Mouse (Mus musculus): Measurements from ENCODE around the gene Rab25.
A peak's percentile ranks its signal among the peaks of the same experiment; 100 is the strongest.

The Rab25 gene

DNA sequence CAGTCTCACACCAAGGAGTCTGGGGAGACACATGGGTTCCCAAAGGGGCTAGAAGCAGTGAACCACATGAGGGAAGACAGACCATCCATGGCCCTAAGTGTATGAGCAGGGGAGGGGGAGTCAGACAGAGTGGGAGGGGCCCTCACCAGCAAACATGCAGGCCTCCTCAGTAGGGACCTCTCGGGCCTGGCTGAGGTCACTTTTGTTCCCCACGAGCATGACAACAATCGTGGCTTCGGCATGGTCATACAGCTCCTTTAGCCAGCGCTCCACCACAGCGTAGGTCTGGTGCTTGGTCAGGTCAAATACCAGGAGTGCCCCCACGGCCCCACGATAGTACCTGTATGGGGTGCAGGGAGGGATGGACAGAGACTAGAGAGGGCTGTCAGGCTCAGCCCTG is 4.9 kb downstream of the Rab25 start:
- no peak for DNase-seq (ENCODE audit: extremely low read depth, insufficient read length, low spot score)

DNA sequence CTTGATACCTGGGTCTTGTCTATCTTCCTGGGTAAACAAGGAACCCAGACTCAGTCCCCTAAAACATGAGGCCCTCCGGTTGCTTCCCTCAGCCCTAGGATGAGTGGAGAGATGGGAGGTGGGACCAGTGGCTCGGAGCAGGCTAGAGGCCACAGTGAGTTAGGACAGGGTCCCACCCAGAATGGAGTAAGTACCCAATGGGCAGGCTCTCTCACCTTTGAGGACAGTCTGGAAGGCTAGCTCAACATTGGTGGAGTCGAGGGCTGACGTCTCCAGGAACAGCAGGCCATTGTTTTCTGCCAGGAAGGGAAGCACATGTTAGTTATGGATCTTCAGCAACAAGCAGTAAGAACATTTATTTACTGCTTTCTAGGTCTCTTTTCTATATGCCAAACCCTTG is 5.6 kb downstream of the Rab25 start:
- DNase-seq (ENCODE audit: extremely low read depth, insufficient read length, low spot score): no peak

DNA sequence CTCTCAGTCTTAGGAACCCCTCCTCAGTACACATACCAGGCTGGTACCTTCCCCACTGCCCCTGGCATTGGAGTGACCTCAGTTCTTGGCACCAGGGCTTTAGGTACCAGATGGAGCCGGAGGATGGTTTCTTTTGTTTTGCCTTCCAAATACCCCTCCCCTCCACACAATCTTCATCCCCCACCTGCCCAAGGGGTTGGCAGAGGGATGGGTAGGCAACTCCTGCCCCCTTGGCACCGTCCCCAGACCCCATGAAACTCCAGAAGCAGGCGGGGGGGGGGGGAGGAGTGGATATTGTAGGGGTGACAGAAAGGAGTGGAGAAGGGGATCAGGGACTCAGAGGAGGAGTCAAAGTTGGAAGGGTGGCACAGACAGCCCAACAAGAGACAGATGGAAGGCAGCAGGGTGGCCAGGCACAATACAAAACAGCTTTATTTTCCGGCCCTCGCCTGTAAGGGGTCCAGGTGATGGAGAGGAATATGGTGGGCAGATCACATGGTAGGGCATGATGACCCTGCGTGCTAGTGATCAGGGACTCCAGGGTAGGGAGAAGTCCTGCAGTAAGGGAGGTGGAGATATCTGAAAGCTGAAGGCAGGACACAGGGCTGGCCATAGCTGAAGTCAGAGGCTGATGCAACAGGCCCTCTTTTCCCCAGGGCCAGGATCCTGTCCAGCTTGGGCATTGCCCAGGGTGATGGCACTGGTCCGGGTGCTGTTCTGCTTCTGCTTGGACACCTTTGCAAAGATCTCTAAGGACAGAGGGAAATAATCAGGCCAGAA is 6.3 kb downstream of the Rab25 start:
- DNase-seq (ENCODE audit: extremely low read depth, insufficient read length, low spot score): no peak

DNA sequence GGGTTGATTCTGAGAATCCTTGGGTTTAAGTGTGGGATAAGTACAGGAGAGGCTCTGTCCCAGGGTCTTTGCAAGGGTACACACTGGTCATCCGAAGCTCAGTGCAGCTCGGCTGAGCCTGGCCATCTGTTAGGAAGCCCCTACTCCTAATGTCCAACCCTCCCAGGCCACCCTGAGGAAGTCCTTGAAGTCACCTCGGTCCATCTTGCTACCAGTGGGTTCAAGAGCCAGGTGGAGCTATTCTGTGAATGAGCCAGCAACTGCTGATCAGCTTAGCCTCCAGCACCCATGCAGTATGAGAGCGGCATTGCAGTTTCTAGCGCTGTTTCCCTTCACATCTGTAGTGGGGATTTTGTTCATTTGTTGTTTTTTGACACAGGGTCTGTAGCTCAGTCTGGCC is 8.0 kb downstream of the Rab25 start:
- DNase-seq (ENCODE audit: extremely low read depth, insufficient read length, low spot score): no peak

DNA sequence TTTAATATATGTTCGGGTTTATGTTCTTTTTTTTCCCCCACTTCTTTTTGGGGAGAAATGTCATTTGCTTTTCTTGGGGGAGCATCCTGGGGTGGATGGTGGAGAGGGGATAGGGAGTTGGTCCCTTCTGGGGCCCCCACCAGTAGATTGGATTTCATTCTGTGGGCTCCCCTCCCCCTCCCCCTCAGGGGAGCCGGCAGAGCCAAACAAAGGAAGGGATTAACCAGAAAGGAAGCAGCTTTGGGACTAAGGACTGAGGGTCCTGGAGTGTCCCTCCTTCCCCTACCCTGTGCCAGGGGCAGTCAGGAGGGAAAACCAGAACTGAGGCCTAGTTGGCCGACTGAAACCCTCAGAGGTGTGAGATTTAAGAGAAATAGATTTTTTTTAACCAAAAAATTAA is 8.7 kb downstream of the Rab25 start:
- no peak for DNase-seq (ENCODE audit: extremely low read depth, insufficient read length, low spot score)

DNA sequence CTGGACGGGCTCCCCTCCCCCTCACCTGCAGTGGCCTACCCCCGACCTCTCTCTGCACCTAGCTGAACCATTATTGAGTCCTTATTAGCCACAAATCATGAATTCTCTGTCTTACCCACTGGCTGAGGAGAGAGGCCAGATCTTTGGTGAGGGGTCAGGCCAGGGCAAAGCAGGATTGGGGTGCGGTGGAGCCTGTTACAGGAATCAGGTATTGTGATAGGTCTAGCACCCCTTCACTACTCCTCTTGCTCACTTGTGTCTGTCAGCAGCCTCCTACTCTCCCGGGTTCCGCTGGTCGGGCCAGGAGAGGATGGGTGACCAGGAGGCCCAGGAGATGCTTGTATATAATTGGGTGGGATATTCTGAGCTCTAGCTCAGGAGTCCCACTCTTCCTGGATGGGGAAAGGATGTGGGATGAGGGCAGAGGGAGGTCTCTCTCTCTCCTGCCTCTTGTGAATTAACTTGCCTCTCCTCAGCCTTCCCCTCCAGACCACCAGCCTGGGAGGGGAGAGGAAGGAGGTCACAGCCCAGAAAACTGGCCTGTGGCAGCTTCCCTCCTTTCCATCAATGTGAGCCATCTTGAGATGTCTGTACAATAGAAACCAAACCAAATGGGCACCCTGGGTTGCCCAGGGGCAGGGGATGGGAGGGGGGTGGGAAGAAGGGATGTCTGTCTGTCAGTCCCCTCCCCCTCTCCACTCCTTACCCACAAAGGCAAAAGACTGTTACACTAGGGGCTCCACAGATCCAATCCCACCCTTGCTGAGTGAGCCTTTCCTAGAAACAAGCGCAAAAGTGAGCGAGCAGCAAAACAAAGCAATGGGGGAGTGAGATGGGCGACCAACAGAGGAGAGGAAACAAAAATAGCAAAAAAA is 9.6 kb downstream of the Rab25 start:
- DNase-seq (ENCODE audit: extremely low read depth, insufficient read length, low spot score): no peak

DNA sequence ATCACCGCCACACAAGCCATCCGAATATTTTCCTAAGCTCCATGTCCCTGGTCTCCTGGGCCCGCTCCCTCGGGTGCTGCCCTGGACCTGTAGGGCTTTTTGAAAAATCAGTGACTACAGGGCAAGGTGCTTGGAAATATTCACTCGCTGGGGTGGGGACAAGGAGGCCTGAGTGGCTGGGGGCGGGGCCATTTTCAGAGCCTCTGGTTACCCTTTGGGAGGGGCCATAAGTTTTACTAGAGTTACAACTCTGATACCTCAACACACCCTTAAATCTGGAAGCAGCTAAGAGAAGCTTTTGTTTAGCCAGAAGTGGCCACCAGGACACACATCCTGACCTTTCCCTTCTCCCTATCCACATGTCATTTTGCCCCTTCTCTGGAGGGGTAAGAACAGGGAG is 11.0 kb downstream of the Rab25 start:
- DNase-seq (ENCODE audit: extremely low read depth, insufficient read length, low spot score): no peak

DNA sequence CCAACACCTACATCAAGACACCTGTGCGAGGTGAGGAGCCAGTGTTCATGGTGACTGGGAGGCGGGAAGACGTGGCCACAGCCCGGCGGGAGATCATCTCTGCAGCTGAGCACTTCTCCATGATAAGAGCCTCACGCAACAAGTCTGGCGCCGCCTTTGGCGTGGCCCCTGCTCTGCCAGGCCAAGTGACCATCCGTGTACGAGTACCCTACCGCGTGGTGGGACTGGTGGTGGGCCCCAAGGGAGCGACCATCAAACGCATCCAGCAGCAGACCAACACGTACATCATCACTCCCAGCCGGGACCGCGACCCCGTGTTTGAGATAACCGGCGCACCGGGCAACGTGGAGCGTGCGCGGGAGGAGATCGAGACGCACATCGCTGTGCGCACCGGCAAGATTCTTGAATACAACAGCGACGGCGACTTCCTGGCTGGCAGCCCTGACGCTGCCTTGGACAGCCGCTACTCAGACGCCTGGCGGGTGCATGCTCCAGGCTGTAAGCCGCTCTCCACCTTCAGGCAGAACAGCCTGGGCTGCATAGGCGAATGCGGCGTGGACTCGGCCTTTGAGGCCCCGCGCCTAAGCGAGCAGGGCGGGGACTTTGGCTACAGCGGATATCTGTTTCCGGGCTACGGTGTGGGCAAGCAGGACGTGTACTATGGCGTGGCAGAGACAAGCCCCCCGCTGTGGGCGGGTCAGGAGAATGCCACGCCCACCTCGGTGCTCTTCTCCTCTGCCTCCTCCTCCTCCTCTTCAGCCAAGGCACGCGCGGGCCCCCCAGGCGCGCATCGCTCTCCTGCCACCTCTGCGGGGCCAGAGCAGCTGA is 11.8 kb downstream of the Rab25 start:
- no peak for DNase-seq (ENCODE audit: extremely low read depth, insufficient read length, low spot score)

DNA sequence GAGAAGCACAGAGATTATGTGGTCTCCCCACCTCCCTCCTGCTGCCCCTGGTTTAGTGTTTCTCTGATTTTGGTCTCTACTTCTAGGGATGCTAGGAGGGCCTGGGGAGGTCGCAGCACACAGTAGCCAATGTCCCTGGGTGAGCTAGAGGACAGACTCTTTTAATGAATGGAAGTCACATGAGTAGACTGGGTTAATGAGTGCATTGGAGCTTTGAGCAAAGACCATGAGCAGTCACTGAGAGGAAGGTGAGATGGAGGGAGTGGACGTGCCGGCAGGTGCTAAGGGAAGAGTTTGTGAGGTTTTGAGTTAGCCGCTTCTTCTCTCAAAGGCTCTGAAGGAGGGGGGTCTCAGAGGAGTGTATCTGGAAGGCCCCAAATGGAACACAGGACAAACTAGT is 12.6 kb downstream of the Rab25 start:
- no peak for DNase-seq (ENCODE audit: extremely low read depth, insufficient read length, low spot score)

DNA sequence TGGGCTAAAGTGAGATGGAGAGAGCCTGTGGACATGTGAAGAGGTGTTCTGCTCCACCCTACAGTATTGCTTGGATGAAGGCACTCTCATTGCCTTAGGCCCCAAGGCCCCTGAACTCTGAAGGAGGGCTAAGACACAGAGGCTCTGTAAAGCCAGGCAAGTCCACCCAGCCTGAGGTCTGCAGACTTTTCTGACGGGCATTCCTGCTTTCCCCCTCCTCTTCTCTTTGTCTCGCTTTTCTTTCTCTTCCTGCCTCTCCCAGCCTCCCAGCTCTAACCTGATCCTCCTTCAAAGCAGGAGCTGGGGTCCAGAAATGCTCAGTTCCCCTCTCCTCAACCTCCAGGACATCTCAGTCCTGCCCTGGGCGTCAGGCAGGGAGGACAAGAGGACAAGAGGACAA is 13.1 kb downstream of the Rab25 start:
- no peak for DNase-seq (ENCODE audit: extremely low read depth, insufficient read length, low spot score)

DNA sequence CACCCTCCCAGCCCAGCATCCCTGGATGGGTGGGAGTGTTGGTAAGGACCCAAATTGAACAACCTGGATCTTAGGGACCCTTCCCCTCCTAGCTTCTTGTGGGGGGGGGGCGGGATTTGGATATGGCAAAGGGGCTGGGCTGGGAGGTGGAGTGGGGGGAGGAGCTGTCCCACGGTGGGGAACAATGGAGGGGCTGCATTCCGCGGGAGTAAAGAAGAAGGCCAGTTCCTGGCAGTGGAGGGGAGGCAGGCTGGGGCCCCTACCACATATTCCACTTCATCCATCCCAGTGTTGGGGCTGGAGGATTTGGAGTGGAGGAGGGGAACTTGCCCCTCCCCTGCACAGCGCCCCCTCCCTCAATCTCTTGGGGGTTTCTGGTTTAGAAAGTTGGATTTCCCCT is 14.4 kb downstream of the Rab25 start:
- DNase-seq (ENCODE audit: extremely low read depth, insufficient read length, low spot score): no peak

DNA sequence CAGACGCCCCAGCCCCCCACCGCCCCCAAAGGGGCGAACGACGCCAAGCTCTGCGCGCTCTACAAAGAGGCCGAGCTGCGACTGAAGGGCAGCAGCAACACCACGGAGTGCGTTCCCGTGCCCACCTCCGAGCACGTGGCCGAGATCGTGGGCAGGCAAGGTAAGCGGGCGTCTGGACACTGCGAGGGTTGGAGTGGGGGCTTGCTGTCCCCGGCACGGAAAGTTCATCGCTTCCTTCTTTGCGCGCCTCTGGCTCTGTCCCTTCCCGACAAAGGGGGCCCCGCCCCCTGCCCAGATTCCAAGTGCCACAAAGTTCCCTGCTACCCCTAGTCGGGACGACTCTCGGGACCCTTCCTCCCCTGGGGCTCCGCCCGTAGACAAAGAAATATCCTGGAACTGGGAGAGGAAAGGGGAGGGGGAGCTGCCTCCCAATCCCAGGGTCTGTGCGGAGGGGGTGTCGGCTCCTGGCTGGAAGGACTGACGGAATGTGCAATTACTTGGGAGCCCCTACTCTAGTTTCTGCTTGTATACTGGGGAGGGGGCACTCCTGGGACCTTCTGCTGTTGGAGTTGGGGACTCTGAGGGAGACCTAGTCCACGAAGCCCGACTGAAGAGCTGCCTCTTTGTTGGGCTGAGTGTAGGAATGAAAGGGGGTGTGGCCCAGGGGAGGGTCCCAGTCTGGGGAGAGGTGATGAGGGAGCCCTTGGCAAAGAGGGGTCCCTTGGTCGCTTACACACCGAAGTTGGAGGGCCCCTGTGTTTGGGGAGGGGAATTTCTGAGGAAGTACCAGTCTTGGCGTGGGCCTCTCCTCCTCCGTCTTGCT is 15.2 kb downstream of the Rab25 start:
- no peak for DNase-seq (ENCODE audit: extremely low read depth, insufficient read length, low spot score)

DNA sequence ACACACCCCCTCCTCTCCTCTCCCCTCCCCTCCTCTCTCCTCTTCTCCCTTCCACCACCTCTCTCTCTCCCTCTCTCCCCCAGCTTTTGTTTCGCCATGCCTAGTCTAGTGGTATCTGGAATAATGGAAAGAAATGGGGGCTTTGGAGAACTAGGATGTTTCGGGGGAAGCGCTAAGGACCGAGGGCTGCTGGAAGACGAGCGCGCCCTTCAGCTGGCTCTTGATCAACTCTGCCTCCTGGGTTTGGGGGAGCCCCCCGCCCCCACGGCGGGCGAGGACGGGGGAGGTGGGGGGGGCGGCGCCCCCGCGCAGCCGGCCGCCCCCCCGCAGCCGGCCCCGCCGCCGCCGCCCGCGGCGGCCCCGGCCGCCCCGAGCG is 15.8 kb downstream of the Rab25 start, which contains the start of gene Mex3a:
TSS of gene Mex3a (plus strand) at position 97 of the 376 bp plus-strand sequence.
- no peak for DNase-seq (ENCODE audit: extremely low read depth, insufficient read length, low spot score)

DNA sequence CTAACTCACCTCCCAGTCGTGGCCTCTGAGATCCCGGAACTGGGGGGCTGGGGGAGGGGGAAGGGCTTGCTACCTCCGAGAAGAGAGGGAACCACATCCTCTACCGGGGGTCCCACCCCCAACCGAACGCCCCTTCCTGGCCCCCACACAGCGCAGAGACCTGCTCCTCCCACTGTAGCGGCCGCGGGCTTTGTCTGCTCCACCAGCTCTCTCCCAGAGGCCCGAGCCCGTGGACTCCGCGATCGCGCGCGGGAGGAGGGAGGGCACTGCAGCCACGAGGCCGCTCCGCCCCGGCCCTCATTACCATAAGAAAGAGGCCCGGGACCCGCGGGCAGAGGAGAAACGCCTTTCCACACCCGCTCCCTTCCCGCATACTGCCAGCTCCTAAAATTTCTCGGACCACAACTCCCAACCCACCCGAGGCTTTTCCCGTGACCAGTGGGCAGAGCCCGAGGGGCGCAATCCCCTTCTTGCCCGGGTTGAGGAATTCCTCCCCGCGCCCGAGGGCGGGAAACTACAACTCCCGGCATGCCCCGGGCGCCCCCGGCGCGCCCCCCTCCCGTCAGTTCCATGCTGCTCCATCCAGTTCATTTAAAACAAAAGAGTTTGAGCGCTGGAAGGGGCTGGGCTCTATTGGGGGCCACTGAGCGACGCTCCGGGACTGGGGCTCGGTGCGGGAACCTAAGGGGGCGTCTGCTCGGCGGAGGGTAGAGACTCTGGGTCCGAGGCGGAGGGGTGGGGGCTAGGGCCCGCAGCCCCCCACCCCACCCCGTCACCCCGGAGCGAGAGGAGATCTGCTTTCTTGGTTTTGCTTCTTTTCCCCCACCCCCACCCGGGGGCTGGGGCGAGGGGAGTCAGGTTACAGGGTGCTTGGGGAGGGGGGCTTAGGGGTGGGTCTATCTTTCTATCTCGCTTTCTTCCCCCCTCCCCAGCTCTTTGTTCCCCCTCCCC is 16.5 kb downstream of the Rab25 start:
- peak; percentile 92 for DNase-seq (ENCODE audit: extremely low read depth, insufficient read length, low spot score)

DNA sequence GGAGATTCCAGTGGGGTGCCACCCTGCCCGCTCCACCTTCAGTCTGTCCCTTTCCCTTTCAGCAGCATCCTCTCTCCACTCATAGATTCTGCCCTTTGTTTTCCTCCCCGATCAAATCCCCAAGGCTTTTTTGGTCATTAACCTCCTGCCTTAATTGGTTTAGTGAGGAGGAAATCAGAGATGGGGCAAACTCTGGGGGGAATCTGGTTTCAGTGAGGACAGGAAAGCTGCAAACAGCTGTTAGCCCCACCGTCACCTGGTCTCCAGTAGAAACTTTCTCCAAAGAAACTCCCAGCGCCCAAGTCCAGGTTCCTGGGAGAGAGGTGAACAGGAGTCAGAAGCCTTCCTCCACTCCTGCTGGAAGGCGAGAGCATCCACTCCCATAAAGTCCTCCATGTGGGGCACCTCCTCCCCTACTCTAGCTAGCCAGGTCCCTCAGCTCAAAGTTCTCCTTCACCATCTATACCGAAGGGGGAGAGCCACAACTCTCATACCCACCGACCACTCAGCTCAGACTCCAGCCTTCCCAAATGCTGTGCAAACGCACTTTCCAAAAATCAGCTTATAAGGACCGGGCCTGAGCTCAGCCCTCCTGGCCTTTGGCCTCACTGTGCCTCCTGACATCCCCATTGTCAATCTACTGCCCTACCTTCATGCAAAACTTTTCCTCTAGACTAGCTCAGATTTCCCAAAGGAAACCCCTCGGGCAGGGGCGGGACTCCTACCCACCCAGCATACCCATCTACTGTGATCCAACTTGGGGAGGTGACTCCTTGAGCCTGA is 17.8 kb downstream of the Rab25 start:
- DNase-seq (ENCODE audit: extremely low read depth, insufficient read length, low spot score): no peak

DNA sequence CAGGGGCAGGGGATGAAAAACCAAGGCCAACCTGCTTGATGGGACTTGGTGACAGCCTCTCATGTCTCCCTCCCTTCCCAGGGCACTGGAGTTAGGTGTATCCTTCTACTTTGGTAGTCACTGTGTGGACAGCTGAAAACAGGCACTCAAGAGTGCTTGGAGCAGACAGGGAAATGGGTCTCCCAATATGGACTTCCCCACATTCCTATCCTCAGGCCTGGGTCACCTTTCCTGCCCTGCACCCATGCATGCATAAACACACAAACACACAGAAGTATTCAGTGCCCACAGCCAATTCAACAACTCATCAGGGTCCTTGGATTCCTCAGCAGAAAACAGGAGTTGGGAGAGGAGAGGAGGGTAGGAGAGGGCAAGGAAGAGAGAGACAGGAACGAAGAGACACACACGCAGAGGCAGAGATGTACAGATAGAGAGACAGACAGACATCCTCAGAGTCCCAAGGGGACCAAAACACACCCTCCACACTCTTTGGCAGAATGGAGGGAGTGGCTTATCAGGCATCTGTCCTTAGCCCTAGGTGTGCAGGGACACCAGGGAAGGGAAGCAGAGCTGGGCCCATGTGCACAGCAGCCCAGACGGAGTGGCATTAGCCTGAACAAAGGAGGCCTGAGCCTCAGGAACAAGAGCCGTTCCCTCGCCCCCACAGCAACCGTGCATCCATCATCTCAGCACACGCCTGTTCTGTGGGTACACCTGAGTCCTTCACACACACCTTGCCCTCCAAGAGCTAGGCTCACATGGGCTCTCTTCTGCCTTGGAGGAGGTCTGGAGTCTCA is 18.7 kb downstream of the Rab25 start:
- DNase-seq (ENCODE audit: extremely low read depth, insufficient read length, low spot score): no peak

DNA sequence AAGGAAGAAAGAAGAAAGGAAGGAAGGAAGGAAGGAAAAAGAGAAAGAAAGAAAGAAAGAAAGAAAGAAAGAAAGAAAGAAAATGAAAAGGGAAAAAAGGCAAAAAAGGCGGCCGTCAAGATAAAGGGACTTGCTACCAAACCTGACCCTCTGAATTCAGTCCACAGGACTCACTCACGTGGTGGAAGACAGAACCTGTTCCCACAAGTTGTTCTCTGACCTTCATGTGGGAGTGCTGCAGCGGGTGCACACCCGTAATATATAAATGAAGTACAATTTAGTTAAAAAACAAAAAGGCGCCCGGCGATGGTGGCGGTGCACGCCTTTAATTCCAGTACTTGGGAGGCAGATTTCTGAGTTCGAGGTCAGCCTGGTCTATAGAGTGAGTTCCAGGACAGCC is 19.5 kb downstream of the Rab25 start:
- no peak for DNase-seq (ENCODE audit: extremely low read depth, insufficient read length, low spot score)

DNA sequence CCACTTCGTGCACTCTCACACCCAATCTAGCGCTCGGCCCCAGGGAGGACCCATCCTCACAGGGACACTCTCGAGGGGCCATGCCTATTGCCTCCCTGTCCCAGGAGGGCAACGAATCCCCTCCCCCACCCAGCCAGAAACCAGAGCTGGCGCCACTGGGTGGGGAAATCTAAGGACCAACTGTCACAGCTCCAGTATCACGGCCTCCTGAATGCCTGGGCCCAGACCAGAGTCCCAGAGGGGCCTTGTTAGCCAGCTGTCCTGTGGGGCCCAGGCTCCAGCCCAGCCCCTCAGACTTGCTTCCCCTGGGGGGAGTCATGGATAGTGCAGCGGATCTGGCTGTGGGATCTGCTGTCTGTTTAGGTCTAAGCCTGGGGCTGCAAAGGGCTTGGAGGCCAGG is 20.5 kb downstream of the Rab25 start:
- no peak for DNase-seq (ENCODE audit: extremely low read depth, insufficient read length, low spot score)
